Mouse (Mus musculus): Measurements from ENCODE around the gene 2610528A11Rik.

GRCm38 (mm10) chr14:37101531-37101930, 12.3 kb downstream of the 2610528A11Rik start:
- no peak for TF ChIP-seq POLR2A (IDR thresholded peaks at IDR 0.05; ENCODE audit: extremely low read depth, insufficient read depth, low read length)
- TF ChIP-seq CTCF (IDR thresholded peaks at IDR 0.05; ENCODE audit: low read depth, low read length), result no peak

Data from liver, adult 2 months (tissue).